Mouse (Mus musculus) thymus, postnatal 14 days (tissue): ENCODE measurements at regions not wholly inside any gene's neighbourhood (a gene's known extent, or its start where the extent isn't known, plus 50 kb on each side); places are given as distances from the start of the nearest gene placed in this dataset.

Experiments
- DNase-seq: peaks from one replicate; pipeline ENCODE4 v3.0.0; 2021

GRCm38 (mm10) chr6:147755750-147756523 lies 280.3 kb downstream of the Ccdc91 start:
- DNase-seq = no peak

- DNase-seq = no peak
Measured at GRCm38 (mm10) chr6:147759485-147759884, 283.9 kb downstream of the Ccdc91 start.

GRCm38 (mm10) chr6:147760113-147760512 lies 284.5 kb downstream of the Ccdc91 start:
- no peak for DNase-seq

- no peak for DNase-seq
Measured at GRCm38 (mm10) chr6:147765241-147765640, 281.8 kb upstream of the Far2 start.

GRCm38 (mm10) chr6:147769180-147769579 lies 277.9 kb upstream of the Far2 start:
- no peak for DNase-seq

GRCm38 (mm10) chr6:147770034-147770433 lies 277.0 kb upstream of the Far2 start:
- DNase-seq = no peak

GRCm38 (mm10) chr6:147771411-147771810 lies 275.6 kb upstream of the Far2 start:
- DNase-seq = no peak

GRCm38 (mm10) chr6:147773904-147774303 lies 273.2 kb upstream of the Far2 start:
- DNase-seq = no peak

- no peak for DNase-seq
Measured at GRCm38 (mm10) chr6:147774626-147775025, 272.4 kb upstream of the Far2 start.

- DNase-seq = no peak
Measured at GRCm38 (mm10) chr6:147779466-147779865, 267.6 kb upstream of the Far2 start.

GRCm38 (mm10) chr6:147784249-147784648 lies 262.8 kb upstream of the Far2 start:
- no peak for DNase-seq

- no peak for DNase-seq
Measured at GRCm38 (mm10) chr6:147784854-147785253, 262.2 kb upstream of the Far2 start.

GRCm38 (mm10) chr6:147788095-147788494 lies 259.0 kb upstream of the Far2 start:
- no peak for DNase-seq

GRCm38 (mm10) chr6:147789112-147789511 lies 257.9 kb upstream of the Far2 start:
- no peak for DNase-seq

- DNase-seq = no peak
Measured at GRCm38 (mm10) chr6:147793811-147794210, 253.2 kb upstream of the Far2 start.

GRCm38 (mm10) chr6:147794351-147794750 lies 252.7 kb upstream of the Far2 start:
- no peak for DNase-seq

- DNase-seq = no peak
Measured at GRCm38 (mm10) chr6:147799009-147799727, 247.9 kb upstream of the Far2 start.

GRCm38 (mm10) chr6:147799861-147800260 lies 247.2 kb upstream of the Far2 start:
- no peak for DNase-seq

- DNase-seq = no peak
Measured at GRCm38 (mm10) chr6:147800846-147801245, 246.2 kb upstream of the Far2 start.

- no peak for DNase-seq
Measured at GRCm38 (mm10) chr6:147803893-147804292, 243.2 kb upstream of the Far2 start.

- peak; percentile 8 for DNase-seq
Measured at GRCm38 (mm10) chr6:147810710-147811109, 236.3 kb upstream of the Far2 start.

- DNase-seq = no peak
Measured at GRCm38 (mm10) chr6:147816861-147817260, 230.2 kb upstream of the Far2 start.

- no peak for DNase-seq
Measured at GRCm38 (mm10) chr6:147817262-147817661, 229.8 kb upstream of the Far2 start.

GRCm38 (mm10) chr6:147822215-147822614 lies 224.8 kb upstream of the Far2 start:
- DNase-seq = no peak
